Mouse (Mus musculus): ENCODE measurements at regions not wholly inside any gene's neighbourhood (a gene's known extent, or its start where the extent isn't known, plus 50 kb on each side); places are given as distances from the start of the nearest gene placed in this dataset.

- no peak for ATAC-seq (ENCODE audit: low read depth)
- H3K9me3 ChIP-seq (ENCODE audit: control insufficient read depth, low read length): 0 out of 2 replicates have a peak, but pooled peaks cover 6% of the 10 kb centered on the region
- H3K36me3 ChIP-seq (ENCODE audit: control insufficient read depth, insufficient read depth, low read length): no peaks in the 10 kb centered on the region
Observed at GRCm38 (mm10) chr10:97047566-97047965, 430.8 kb downstream of the Btg1 start.

GRCm38 (mm10) chr10:97047996-97048395, 431.2 kb downstream of the Btg1 start:
- Histone ChIP-seq H3K27ac (replicated peaks; ENCODE audit: low read depth, low read length) (no peak overlapping the region), H3K27me3 (replicated peaks; ENCODE audit: control insufficient read depth, insufficient read depth, low read length) (no peaks in the 10 kb centered on the region), H3K9me3 (ENCODE audit: control insufficient read depth, low read length) (0 out of 2 replicates have a peak, but pooled peaks cover 6% of the 10 kb centered on the region), H3K9ac (ENCODE audit: low read depth, low read length) (no peak overlapping the region), H3K4me2 (ENCODE audit: low read depth, low read length) (no peak overlapping the region), H3K36me3 (ENCODE audit: control insufficient read depth, insufficient read depth, low read length) (no peaks in the 10 kb centered on the region), H3K4me3 (ENCODE audit: low read depth, low read length) (no peak overlapping the region), H3K4me1 (ENCODE audit: control insufficient read depth, insufficient read depth, low read length) (no peaks in the 10 kb centered on the region)
- ATAC-seq (ENCODE audit: low read depth) (no peak), DNase-seq (ENCODE audit: low spot score) (no peak)
- 73% methylated on average over 2 of the region's 2 CpGs for WGBS

More at GRCm38 (mm10) chr10:97047566-97047965, 430.8 kb downstream of the Btg1 start:
- Histone ChIP-seq H3K4me1 (ENCODE audit: control insufficient read depth, insufficient read depth, low read length) (no peaks in the 10 kb centered on the region), H3K27me3 (replicated peaks; ENCODE audit: control insufficient read depth, insufficient read depth, low read length) (no peaks in the 10 kb centered on the region), H3K4me3 (ENCODE audit: low read depth, low read length) (no peak overlapping the region), H3K27ac (replicated peaks; ENCODE audit: low read depth, low read length) (no peak overlapping the region), H3K4me2 (ENCODE audit: low read depth, low read length) (no peak overlapping the region), H3K9ac (ENCODE audit: low read depth, low read length) (no peak overlapping the region)
- no peak for DNase-seq (ENCODE audit: low spot score)
- 81% methylated on average over 2 of the region's 2 CpGs for WGBS

- Histone ChIP-seq H3K9me3 (ENCODE audit: control insufficient read depth, low read length) (no peaks in the 10 kb centered on the region), H3K36me3 (ENCODE audit: control insufficient read depth, insufficient read depth, low read length) (no peaks in the 10 kb centered on the region), H3K4me2 (ENCODE audit: low read depth, low read length) (no peak overlapping the region), H3K9ac (ENCODE audit: low read depth, low read length) (no peak overlapping the region), H3K4me1 (ENCODE audit: control insufficient read depth, insufficient read depth, low read length) (no peaks in the 10 kb centered on the region; the same call in 1 of the 2 replicates), H3K27ac (replicated peaks; ENCODE audit: low read depth, low read length) (no peak overlapping the region), H3K27me3 (replicated peaks; ENCODE audit: control insufficient read depth, insufficient read depth, low read length) (no peaks in the 10 kb centered on the region), H3K4me3 (ENCODE audit: low read depth, low read length) (no peak overlapping the region)
- WGBS: 91% methylated on average over 3 of the region's 3 CpGs
- no peak for ATAC-seq (ENCODE audit: low read depth)
- no peak for DNase-seq (ENCODE audit: low spot score)
Observed at GRCm38 (mm10) chr10:97054472-97054871, 424.9 kb upstream of the Dcn start.

GRCm38 (mm10) chr10:97061961-97062360, 417.4 kb upstream of the Dcn start:
- Histone ChIP-seq H3K9me3 (ENCODE audit: control insufficient read depth, low read length) (no peaks in the 10 kb centered on the region), H3K9ac (ENCODE audit: low read depth, low read length) (no peak overlapping the region), H3K36me3 (ENCODE audit: control insufficient read depth, insufficient read depth, low read length) (no peaks in the 10 kb centered on the region), H3K4me2 (ENCODE audit: low read depth, low read length) (no peak overlapping the region), H3K27me3 (replicated peaks; ENCODE audit: control insufficient read depth, insufficient read depth, low read length) (no peaks in the 10 kb centered on the region), H3K4me1 (ENCODE audit: control insufficient read depth, insufficient read depth, low read length) (no peaks in the 10 kb centered on the region; the same call in 1 of the 2 replicates), H3K4me3 (ENCODE audit: low read depth, low read length) (no peak overlapping the region), H3K27ac (replicated peaks; ENCODE audit: low read depth, low read length) (no peak overlapping the region)
- DNase-seq (ENCODE audit: low spot score) (no peak), ATAC-seq (ENCODE audit: low read depth) (no peak)
- 74% methylated on average over 3 of the region's 3 CpGs for WGBS

- DNase-seq (ENCODE audit: low spot score) (no peak), ATAC-seq (ENCODE audit: low read depth) (no peak)
- Histone ChIP-seq H3K4me3 (ENCODE audit: low read depth, low read length) (no peak overlapping the region), H3K9me3 (ENCODE audit: control insufficient read depth, low read length) (no peaks in the 10 kb centered on the region), H3K27me3 (replicated peaks; ENCODE audit: control insufficient read depth, insufficient read depth, low read length) (no peaks in the 10 kb centered on the region), H3K27ac (replicated peaks; ENCODE audit: low read depth, low read length) (no peak overlapping the region), H3K36me3 (ENCODE audit: control insufficient read depth, insufficient read depth, low read length) (no peaks in the 10 kb centered on the region), H3K4me2 (ENCODE audit: low read depth, low read length) (no peak overlapping the region), H3K4me1 (ENCODE audit: control insufficient read depth, insufficient read depth, low read length) (no peaks in the 10 kb centered on the region; the same call in 1 of the 2 replicates), H3K9ac (ENCODE audit: low read depth, low read length) (no peak overlapping the region)
Observed at GRCm38 (mm10) chr10:97064546-97064945, 414.9 kb upstream of the Dcn start.

- H3K4me2 ChIP-seq (ENCODE audit: low read depth, low read length): no peak overlapping the region
- 51% methylated on average over 5 of the region's 5 CpGs for WGBS
- no peak overlapping the region for H3K27ac ChIP-seq (replicated peaks; ENCODE audit: low read depth, low read length)
- no peaks in the 10 kb centered on the region for H3K27me3 ChIP-seq (replicated peaks; ENCODE audit: control insufficient read depth, insufficient read depth, low read length)
- H3K4me3 ChIP-seq (ENCODE audit: low read depth, low read length): no peak overlapping the region
- DNase-seq (ENCODE audit: low spot score) (peak; percentile 26), ATAC-seq (ENCODE audit: low read depth) (no peak)
- no peak overlapping the region for H3K9ac ChIP-seq (ENCODE audit: low read depth, low read length)
- H3K36me3 ChIP-seq (ENCODE audit: control insufficient read depth, insufficient read depth, low read length): no peaks in the 10 kb centered on the region
- H3K4me1 ChIP-seq (ENCODE audit: control insufficient read depth, insufficient read depth, low read length): no peaks in the 10 kb centered on the region
- no peaks in the 10 kb centered on the region for H3K9me3 ChIP-seq (ENCODE audit: control insufficient read depth, low read length)
Observed at GRCm38 (mm10) chr10:97078022-97078473, 401.4 kb upstream of the Dcn start.

GRCm38 (mm10) chr10:97079575-97079974, 399.8 kb upstream of the Dcn start:
- H3K27ac ChIP-seq (replicated peaks; ENCODE audit: low read depth, low read length): no peak overlapping the region
- WGBS: 74% methylated on average over 6 of the region's 6 CpGs
- H3K9me3 ChIP-seq (ENCODE audit: control insufficient read depth, low read length): no peaks in the 10 kb centered on the region
- H3K36me3 ChIP-seq (ENCODE audit: control insufficient read depth, insufficient read depth, low read length): no peaks in the 10 kb centered on the region
- ATAC-seq (ENCODE audit: low read depth) (no peak), DNase-seq (ENCODE audit: low spot score) (no peak)
- no peaks in the 10 kb centered on the region for H3K27me3 ChIP-seq (replicated peaks; ENCODE audit: control insufficient read depth, insufficient read depth, low read length)
- no peak overlapping the region for H3K9ac ChIP-seq (ENCODE audit: low read depth, low read length)
- H3K4me3 ChIP-seq (ENCODE audit: low read depth, low read length): no peak overlapping the region
- no peak overlapping the region for H3K4me2 ChIP-seq (ENCODE audit: low read depth, low read length)
- H3K4me1 ChIP-seq (ENCODE audit: control insufficient read depth, insufficient read depth, low read length): no peaks in the 10 kb centered on the region

GRCm38 (mm10) chr10:97087286-97087685, 392.1 kb upstream of the Dcn start:
- 36% methylated on average over 5 of the region's 5 CpGs for WGBS
- no peak overlapping the region for H3K27ac ChIP-seq (replicated peaks; ENCODE audit: low read depth, low read length)
- no peaks in the 10 kb centered on the region for H3K4me1 ChIP-seq (ENCODE audit: control insufficient read depth, insufficient read depth, low read length)
- H3K4me3 ChIP-seq (ENCODE audit: low read depth, low read length): no peak overlapping the region
- H3K9me3 ChIP-seq (ENCODE audit: control insufficient read depth, low read length): no peaks in the 10 kb centered on the region
- no peak overlapping the region for H3K9ac ChIP-seq (ENCODE audit: low read depth, low read length)
- H3K36me3 ChIP-seq (ENCODE audit: control insufficient read depth, insufficient read depth, low read length): no peaks in the 10 kb centered on the region
- no peaks in the 10 kb centered on the region for H3K27me3 ChIP-seq (replicated peaks; ENCODE audit: control insufficient read depth, insufficient read depth, low read length)
- DNase-seq (ENCODE audit: low spot score): peak; percentile 40
- no peak overlapping the region for H3K4me2 ChIP-seq (ENCODE audit: low read depth, low read length)
- peak; percentile 94; the same call in 1 of the 2 replicates for ATAC-seq (ENCODE audit: low read depth)

GRCm38 (mm10) chr10:97090254-97090653, 389.2 kb upstream of the Dcn start:
- 74% methylated on average over 7 of the region's 7 CpGs for WGBS
- Histone ChIP-seq H3K4me3 (ENCODE audit: low read depth, low read length) (no peak overlapping the region), H3K27me3 (replicated peaks; ENCODE audit: control insufficient read depth, insufficient read depth, low read length) (no peaks in the 10 kb centered on the region), H3K36me3 (ENCODE audit: control insufficient read depth, insufficient read depth, low read length) (no peaks in the 10 kb centered on the region), H3K4me2 (ENCODE audit: low read depth, low read length) (no peak overlapping the region), H3K27ac (replicated peaks; ENCODE audit: low read depth, low read length) (no peak overlapping the region), H3K9ac (ENCODE audit: low read depth, low read length) (no peak overlapping the region), H3K9me3 (ENCODE audit: control insufficient read depth, low read length) (no peaks in the 10 kb centered on the region), H3K4me1 (ENCODE audit: control insufficient read depth, insufficient read depth, low read length) (no peaks in the 10 kb centered on the region)
- ATAC-seq (ENCODE audit: low read depth) (no peak), DNase-seq (ENCODE audit: low spot score) (no peak)
